Mouse (Mus musculus): ENCODE data around the gene Dexi. TPM values are rescaled to one million over a fixed set of nuclear protein-coding genes. Genes with fewer than 3 reads are reported as not detected.

Gene Dexi
- total RNA-seq, 2 experiments from 2014 or later: 65.3 TPM

DNA sequence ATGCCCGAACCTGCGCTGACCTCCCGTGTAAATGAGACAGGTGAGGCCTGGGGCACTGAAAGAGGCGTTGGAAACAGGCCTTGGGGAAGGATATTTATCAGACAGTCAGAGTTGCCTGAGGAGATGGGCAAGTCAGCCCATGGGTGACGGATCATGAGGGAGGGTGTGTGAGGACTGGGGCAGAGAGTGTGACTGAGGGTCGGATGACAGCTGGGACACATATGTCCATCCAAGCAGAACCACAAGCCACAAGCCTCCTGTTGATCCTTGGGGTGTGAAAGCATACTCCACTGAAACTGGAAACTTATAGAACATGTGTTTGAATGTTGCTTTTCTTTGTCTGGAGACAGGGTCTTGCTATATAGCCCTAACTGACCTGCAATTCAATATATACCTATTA, 34.2 kb downstream of the Dexi start:
- DNase-seq (ENCODE audit: low spot score in 2 of 2): no peak
- intact Hi-C loops (cut with DNase I): no loop called here

DNA sequence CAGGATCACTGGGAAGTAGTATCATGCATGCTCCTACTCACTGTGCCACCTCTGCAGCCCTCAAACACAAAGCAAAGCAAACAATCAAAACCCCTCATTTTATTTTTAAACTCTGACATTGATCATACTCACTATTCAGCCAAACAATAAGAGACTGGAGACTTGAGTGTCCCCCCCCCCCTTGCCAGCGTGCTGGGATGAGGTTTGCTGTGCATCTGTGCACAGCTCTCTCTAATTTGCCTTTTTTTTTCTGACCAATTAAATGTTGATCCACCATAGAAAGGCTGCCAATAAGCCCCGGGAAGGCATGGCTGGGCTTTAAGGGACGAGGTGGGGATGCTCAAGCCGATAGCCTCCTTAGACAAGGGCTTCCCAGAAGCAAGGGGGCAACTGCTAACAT, 35.4 kb downstream of the Dexi start:
- DNase-seq (ENCODE audit: low spot score in 2 of 2): no peak
- intact Hi-C loops (cut with DNase I): no loop called here

DNA sequence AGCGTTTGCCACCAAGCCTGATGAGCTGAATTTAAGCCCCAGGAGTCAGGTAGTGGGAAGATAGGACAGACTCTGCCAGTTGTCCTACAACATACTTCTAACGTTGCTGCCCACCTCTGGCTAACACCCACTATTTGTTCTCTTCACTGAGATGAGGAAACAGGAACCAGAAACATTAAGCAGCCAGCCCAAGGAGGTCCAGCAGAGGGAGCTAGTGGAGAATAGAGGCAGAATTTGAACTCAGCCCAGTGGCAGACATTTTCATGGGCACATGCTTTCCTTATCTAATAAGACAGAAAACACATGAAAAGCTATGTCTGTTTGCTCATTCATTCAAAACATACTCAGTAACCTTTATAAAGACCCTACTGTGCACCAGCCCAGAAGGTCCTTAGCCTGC, 39.8 kb downstream of the Dexi start:
- intact Hi-C loops (cut with DNase I): no loop called here
- no peak for DNase-seq (ENCODE audit: low spot score in 2 of 2)

DNA sequence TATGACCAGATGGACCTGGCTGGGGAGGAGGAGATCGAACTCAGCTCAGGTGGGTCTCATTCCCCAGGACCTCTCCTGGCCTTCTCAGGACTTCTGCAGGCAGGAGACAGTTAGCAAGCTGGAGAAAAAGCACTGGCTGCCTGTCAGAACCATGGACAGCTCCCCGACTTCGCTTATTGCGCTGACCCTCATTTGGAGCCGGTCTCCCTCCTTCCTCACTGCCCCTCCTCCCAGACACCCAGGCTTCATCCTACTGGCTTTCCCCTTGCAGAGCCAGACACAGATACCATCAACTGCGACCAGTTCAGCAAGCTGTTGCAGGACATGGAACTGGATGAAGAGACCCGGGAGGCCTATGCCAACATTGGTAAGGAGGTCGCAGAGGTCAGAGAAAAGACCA, 41.0 kb downstream of the Dexi start:
- no peak for DNase-seq (ENCODE audit: low spot score in 2 of 2)
- intact Hi-C loops (cut with DNase I): no loop called here

DNA sequence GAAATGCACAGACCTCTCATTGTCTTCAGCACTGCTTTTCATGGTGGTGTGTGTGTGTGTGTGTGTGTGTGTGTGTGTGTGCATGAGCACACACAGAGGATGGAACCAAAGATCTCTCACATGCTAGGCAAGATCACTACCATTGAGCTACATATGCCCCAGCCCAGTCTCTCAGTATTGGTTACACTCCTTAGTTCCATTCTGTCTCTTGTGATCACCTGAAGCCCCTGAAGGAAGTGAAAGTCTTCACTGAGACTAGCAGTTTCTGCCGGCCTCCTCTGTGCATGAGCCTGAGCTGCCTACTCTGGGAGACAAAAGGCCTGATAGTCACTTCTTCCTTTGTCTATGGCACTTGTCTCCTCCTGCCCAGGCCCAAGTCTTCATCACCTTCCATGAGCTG, 43.7 kb downstream of the Dexi start:
- no peak for DNase-seq (ENCODE audit: low spot score in 2 of 2)
- intact Hi-C loops (cut with DNase I): no loop called here

DNA sequence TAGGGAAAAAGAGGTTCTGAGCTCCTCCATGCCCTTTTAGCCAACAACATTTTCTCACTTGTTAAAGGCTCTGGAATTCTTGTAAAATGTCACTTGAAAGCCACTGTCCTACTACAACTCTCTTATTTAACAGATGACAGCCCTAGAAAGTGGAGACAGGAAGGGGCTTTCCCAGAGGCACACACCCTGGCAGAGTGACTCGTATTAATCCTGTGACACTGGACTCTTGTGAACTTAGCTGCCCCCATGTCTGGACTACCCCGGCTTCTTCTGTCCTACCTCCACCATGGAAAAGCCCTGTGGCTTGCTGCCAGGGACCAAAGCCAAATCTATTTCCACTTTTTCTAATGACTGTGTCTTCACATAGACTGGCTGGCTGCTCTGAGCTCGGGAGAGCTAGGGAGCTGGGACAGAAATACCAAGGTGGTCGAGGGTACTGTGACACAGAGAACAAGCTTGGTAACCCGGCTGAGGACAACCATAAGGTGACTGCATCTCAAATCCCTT, 44.7 kb downstream of the Dexi start:
- no peak for DNase-seq (ENCODE audit: low spot score in 2 of 2)
- intact Hi-C loops (cut with DNase I): no loop called here

DNA sequence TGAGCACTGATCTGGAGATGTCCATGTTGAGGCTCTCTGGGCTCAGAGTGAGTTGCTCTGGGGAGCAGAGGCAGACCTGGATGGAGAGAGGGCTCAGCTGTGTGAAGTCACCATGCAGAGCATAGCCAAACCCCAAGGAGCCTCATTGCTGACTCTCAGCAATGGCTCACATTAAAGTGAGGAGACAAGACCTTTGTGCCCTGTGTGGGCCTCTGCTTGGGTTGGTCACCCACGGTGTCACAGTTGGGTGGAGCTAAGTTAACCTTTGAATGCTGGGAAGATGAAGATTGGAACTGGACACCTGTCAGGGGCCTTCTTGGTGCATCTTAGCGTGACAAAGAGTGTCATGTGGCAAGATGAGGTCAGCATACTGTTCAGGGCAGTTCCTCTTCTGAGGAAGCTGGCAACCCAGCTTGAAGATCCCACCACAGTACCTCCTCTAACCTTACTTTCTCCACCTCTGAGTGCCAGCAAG, 47.0 kb downstream of the Dexi start:
- no peak for DNase-seq (ENCODE audit: low spot score in 2 of 2)
- intact Hi-C loops (cut with DNase I): no loop called here

DNA sequence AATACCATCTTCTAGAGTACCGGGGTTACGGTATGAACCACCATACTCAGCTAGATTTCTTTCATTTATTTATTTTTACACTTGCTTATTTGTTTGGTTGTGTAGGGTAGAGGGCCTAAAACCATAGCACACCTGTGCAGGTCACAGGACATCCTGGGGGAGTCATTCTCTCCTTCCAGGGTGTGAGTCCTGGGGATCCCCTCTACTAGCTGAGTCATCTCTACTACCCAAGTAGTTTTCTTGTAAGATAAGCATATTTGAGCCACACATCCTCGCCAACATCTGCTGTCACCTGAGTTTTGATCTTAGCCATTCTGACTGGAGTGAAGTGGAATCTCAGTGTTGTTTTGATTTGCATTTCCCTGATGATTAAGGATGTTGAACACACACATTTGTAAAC, 50.3 kb downstream of the Dexi start:
- intact Hi-C loops (cut with DNase I): no loop called here

DNA sequence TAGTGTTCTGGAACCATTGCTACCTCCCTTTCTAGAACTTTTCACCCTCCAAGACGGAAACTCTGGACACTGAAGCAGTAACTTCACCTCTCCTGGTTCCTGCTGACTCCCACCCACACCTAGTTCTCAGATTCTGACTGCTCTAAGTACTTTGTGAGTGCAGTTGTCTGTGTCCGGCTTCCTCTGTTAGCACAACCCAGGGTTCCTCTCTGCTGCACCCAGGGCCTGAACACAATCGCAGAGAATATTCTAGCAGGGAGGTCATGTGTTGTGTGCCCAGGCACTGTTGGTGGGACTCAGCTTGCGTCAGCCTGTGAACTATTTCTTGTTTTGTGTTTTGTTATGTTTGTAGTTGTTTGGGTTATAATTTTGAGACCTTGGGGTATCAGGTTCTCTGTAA, 51.1 kb downstream of the Dexi start:
- intact Hi-C loops (cut with DNase I): no loop called here

More for the DNA sequence above, 50.3 kb downstream of the Dexi start:
- DNase-seq (ENCODE audit: low spot score in 2 of 2): no peak

DNA sequence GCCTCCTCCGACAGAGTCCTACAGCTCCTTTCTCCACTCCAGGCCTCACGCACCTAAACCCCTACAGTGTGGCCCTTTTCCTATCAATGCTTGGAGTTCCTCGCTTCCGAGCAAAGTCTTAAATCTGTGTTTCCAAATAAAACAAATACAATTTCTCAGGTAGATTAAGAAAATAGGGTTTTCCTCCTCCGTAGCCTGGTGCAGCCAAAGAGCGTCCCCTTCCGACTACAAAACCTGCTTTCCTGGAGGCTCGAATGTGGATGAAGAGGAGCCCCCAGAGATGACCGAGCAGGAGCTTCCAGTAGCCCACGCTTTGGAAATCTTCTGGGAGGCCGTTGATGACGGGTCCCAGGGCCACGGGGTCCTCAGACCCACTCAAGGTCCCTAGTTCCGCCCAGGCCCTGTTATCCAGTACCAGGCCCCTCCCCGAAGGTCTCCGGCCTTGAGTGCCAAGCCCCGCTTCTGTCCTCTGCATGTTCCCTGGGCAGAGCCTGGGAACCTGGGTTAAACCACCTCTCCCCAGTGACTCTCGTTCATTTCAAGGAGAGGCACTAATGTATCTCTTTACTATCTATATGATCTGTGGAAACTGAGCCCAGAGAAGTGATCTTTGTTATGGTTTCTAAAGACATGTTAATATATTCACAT, 52.2 kb downstream of the Dexi start:
- intact Hi-C loops (cut with DNase I): no loop called here
- no peak for DNase-seq (ENCODE audit: low spot score in 2 of 2)

More for the DNA sequence above, 51.1 kb downstream of the Dexi start:
- DNase-seq (ENCODE audit: low spot score in 2 of 2): no peak

DNA sequence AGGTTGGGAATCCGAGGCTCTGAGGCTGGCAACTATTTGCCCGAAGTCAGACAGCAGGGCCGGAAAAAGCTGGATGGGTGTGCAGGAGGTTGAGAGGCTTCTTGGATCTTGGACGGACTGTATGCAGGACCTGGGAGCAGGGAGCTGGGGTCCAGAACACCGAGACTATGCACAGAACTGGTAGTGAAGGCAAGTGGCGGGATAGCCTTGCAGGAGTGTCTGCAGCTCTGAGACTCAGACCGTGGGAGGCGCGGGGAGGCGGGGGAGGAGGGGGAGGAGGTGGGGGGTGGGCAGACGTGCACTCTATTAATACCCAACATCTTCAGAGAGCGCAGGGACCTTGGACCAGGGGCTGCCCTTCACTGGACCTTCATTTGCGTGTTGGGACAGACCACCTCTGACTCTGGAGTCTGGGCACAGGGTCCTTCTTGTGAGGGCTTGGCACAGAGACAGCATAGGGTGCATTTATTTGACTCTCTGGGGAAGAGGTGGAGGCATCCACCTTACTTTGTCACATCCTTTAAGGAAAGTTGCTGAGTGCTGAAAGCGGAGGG, 52.9 kb downstream of the Dexi start:
- intact Hi-C loops (cut with DNase I): no loop called here
- no peak for DNase-seq (ENCODE audit: low spot score in 2 of 2)

DNA sequence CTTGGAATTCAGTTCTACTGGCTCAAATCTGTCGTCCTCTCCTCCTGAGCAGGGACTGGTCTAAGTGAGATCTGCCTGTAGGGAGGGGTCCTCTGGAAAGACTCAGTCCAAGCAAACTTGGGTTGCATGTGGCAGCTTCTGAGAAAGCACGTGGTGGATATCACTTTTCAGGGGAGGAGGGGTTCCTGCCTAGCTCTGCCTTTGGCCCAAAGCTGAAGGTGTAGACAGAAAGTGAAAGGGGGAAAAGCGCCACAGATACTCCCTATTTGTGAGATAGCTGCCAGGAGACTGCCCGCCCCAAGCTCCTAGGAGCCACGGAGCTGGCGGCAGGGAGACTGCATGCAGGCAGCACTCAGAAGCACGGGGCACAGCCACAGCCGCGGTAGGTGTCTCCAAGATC, 53.4 kb downstream of the Dexi start:
- DNase-seq (ENCODE audit: low spot score in 2 of 2): no peak
- intact Hi-C loops (cut with DNase I): no loop called here

DNA sequence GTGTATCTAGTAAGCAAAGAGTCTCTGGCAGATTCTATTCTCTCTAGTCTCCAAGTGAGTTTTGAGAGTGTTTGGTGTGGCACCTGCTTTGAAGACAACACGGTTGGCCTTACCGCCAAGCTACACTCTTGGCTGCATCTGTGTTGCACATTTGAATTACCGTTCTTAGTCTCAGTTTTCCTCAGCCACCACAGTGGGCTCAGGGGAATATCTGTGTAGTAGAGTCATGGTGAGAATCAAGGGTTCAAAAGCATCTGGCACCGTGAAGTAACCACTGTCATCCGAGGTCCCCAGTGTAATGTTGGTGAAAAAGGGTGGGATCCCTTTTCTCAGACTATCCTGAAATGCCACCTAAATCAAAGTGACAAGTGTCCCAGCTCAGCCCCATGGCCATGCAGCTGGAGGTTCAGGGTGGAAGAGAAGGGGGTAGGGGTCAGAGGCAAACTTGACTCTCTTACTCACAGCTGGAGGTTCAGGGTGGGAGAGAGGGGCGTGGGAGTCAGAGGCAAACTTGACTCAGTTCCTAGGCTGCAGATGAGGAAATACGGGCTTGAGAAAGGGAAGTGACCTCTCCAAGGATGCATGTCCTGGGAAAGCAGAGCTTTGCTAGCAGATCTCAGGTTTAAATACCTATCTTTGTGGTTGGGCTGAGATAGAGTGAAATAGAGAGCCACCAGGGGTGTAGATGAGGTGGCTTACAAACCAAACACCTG, 53.9 kb downstream of the Dexi start:
- intact Hi-C loops (cut with DNase I): no loop called here

DNA sequence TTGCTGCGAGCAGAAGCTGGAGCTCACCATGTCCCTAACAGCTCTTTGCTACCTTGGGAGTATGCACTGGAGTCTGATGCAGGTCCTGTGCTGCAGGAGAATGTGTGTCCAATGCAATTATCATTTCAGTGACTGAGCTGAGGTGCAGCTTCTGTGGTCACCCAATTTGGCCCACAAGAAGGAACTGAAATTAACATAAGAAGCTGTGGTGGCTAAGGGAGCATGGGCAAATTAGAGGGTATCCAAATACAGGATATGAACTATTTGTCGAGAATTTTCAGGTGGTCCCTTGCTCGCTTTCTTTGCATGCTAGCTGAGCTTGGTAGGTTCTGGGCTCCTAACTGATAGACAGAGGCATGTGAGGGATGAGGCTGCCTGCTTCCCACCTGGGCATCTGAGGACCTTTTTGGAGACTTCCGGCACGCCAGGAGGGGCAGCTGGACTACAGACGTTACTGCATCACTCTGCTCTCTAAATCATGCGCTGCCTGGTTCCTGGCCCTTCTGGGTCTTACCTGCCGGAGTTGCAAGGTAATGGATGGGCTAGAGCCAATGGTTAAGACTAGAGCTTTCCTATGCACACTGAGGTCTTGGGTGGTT, 54.9 kb downstream of the Dexi start:
- intact Hi-C loops (cut with DNase I): no loop called here
- DNase-seq (ENCODE audit: low spot score in 2 of 2): no peak

More for the DNA sequence above, 53.9 kb downstream of the Dexi start:
- no peak for DNase-seq (ENCODE audit: low spot score in 2 of 2)

DNA sequence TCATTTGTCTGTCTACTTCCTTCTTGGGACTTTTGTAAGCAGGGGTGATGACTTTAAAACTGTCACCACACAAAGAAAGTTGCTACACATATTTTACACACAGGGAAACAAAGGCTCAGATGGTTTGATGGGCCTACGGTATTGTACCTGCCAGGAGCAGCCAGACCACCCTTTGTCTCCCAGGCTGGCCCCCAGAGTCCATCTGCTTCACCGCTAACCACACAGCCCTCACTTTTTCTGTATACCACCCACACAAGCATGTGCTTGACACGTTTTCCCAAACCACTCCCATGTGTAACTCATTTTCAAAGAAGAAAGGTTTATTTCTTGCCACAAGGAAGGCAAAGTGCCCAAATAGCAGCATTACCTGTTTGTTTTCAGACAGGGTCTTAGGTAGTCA, 55.9 kb downstream of the Dexi start:
- DNase-seq (ENCODE audit: low spot score in 2 of 2): no peak
- intact Hi-C loops (cut with DNase I): no loop called here

DNA sequence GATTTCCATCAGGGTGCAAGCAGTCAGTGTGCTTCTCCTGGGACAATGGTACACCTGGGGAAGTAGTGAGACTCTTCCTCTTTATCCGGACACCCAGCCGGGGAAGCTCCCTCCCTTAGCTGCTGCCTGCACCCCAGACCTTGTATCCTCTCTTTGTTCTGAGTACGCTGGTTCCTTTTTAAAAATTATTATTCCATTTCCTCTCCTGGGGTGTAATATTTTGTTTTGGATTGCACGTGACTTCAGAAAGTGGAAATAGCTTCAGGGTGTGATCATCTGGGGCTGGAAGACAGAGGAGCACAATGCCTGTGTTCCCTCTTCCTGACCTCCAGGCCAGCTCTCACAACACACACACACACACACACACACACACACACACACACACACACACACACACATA, 60.5 kb downstream of the Dexi start:
- intact Hi-C loops (cut with DNase I): no loop called here

DNA sequence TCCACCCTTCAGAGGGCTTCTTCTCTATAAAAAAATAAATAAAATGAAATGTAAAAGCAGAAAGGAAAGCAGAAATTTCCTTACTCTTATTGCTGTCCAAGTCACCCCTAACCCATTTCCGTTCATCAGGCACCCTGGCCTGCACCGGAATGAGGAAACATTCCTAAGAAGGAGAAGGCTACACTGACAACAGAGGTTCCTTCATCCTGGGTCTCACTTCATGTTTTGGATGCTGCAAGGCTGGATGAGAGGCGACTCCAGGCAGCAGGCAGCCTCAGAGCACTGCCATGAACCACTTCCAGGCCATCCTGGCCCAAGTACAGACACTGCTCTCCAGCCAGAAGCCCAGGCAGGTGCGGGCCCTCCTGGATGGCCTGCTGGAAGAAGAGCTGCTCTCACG, 63.0 kb downstream of the Dexi start, which contains the start of gene Ciita:
TSS of gene Ciita (plus strand) at position 203 of the 400 bp plus-strand sequence.
- intact Hi-C loops (cut with DNase I): no loop called here

More for the DNA sequence above, 60.5 kb downstream of the Dexi start:
- no peak for DNase-seq (ENCODE audit: low spot score in 2 of 2)

DNA sequence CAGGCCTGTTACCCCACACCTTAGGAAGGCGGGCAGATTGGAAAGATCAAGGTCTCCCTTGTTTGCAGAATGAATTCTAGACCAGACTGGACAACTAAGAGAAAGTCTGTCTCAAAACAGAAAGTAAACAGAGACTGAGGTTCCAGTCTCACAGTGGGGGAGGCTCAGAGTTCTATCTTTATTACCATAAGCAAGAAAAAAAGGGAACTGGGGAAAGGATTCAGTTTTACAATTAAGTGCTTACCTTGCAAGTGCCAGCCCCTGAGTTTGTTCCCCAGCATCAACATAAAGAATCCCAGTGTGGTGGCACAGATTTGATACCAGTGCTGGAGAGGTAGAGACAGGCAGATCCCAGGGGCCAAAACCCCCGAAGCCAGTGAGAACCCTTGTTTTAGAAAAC, 66.9 kb downstream of the Dexi start:
- intact Hi-C loops (cut with DNase I): no loop called here
- no peak for DNase-seq (ENCODE audit: low spot score in 2 of 2)

More for the DNA sequence above, 63.0 kb downstream of the Dexi start, which contains the start of gene Ciita:
- no peak for DNase-seq (ENCODE audit: low spot score in 2 of 2)

DNA sequence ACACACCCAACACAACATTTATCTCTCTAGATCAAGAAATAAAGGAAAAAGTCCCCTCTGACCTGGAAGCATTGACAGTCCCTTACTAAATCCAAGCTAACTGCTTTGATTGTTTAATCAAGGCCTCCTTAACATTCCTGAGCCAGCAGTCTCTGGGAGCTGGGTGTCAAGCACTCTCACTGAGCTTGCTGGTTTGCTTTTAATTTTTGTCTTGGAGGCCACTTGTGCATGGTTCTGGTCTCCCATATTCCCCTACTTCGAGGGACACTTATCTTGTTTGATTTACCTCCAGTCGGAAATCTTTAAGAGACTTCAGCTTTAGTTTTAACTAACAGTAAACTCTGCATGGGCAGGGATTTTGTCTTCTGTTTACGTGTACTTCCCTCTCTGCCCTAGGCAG, 67.9 kb downstream of the Dexi start:
- intact Hi-C loops (cut with DNase I): no loop called here
- DNase-seq (ENCODE audit: low spot score in 2 of 2): no peak

DNA sequence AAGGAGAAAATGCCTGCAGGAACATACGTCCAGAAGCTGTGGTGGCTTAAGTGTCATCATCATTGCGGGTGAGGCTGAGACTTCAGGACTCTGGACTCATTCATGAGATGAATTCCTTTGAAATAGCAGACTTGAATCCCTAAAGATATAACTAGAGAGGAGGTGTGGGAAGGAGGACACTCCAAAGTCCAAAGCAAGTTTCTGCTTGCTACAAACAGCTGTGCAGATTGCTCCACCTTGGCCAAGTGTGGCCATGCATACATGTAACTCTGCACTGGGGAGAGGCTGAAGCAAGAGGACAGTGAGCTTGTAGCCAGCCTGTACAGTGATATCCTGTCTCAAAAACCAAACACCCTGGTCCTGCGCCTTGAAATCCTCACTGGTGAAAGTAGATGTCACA, 70.9 kb downstream of the Dexi start:
- intact Hi-C loops (cut with DNase I): no loop called here
- DNase-seq (ENCODE audit: low spot score in 2 of 2): no peak
